Mouse (Mus musculus): ENCODE results near the gene Cryba4. TPM values are rescaled to one million over a fixed set of nuclear protein-coding genes. Genes with fewer than 3 reads are reported as not detected.

Cryba4 gene
- polyA plus RNA-seq, 2 experiments from 2014 or later = not detected

- no peak for ATAC-seq
Observed at GRCm38 (mm10) chr5:112265110-112265509, 12.8 kb upstream of the Cryba4 start.

- no peak for ATAC-seq
Observed at GRCm38 (mm10) chr5:112264099-112264498, 11.8 kb upstream of the Cryba4 start.

GRCm38 (mm10) chr5:112260818-112261217 lies 8.5 kb upstream of the Cryba4 start:
- no peak for ATAC-seq

- ATAC-seq = no peak
Observed at GRCm38 (mm10) chr5:112259862-112260650, 7.7 kb upstream of the Cryba4 start.

GRCm38 (mm10) chr5:112257896-112258295 lies 5.6 kb upstream of the Cryba4 start:
- no peak for ATAC-seq

- ATAC-seq = no peak
Observed at GRCm38 (mm10) chr5:112256457-112256856, 4.1 kb upstream of the Cryba4 start.

- no peak for ATAC-seq
Observed at GRCm38 (mm10) chr5:112255426-112255825, 3.1 kb upstream of the Cryba4 start, which contains the start of gene Crybb1. Crybb1 (plus strand) TSS chr5:112255815.

- no peak for ATAC-seq
Observed at GRCm38 (mm10) chr5:112254282-112254806, 2.0 kb upstream of the Cryba4 start.

- peak; percentile 86 for ATAC-seq
Observed at GRCm38 (mm10) chr5:112253169-112253568, 851 bp upstream of the Cryba4 start.

- ATAC-seq = no peak
Observed at GRCm38 (mm10) chr5:112249106-112249505, 3.2 kb downstream of the Cryba4 start.

GRCm38 (mm10) chr5:112247399-112247798 lies 4.9 kb downstream of the Cryba4 start:
- ATAC-seq = no peak

- no peak for ATAC-seq
Observed at GRCm38 (mm10) chr5:112244890-112245615, 7.3 kb downstream of the Cryba4 start.

GRCm38 (mm10) chr5:112244275-112244562 lies 8.1 kb downstream of the Cryba4 start:
- no peak for ATAC-seq

GRCm38 (mm10) chr5:112243539-112244274 lies 8.6 kb downstream of the Cryba4 start:
- ATAC-seq = no peak

- no peak for ATAC-seq
Observed at GRCm38 (mm10) chr5:112243041-112243440, 9.3 kb downstream of the Cryba4 start.

- peak; percentile 83 for ATAC-seq
Observed at GRCm38 (mm10) chr5:112242361-112242778, 9.9 kb downstream of the Cryba4 start.

GRCm38 (mm10) chr5:112241849-112242248 lies 10.5 kb downstream of the Cryba4 start:
- ATAC-seq = no peak

- peak; percentile 57 for ATAC-seq
Observed at GRCm38 (mm10) chr5:112240761-112241160, 11.6 kb downstream of the Cryba4 start.

GRCm38 (mm10) chr5:112238781-112239482 lies 13.4 kb downstream of the Cryba4 start:
- ATAC-seq = no peak

GRCm38 (mm10) chr5:112237866-112238570 lies 14.3 kb downstream of the Cryba4 start:
- ATAC-seq = no peak

GRCm38 (mm10) chr5:112237439-112237838 lies 14.9 kb downstream of the Cryba4 start:
- ATAC-seq = no peak

GRCm38 (mm10) chr5:112236631-112237030 lies 15.7 kb downstream of the Cryba4 start:
- ATAC-seq = no peak

All from activated CD4-positive, CD25-positive, alpha-beta regulatory T cell, adult 4 months (primary cell).